Mouse (Mus musculus) small intestine, adult 2 months (tissue): ENCODE data around the gene Capza3. TPM values are rescaled to one million over a fixed set of nuclear protein-coding genes. Genes with fewer than 3 reads are reported as not detected.
A peak's percentile ranks its signal among the peaks of the same experiment; 100 is the strongest.

Experiments used
- H3K27ac ChIP-seq: fragments of 200-500 bp; 2 replicates; pipeline ENCODE4 v1.5.1; 2012; ENCODE audit warnings: low read depth, low read length, control low read depth, inconsistent platforms; ENCODE audit not compliant: insufficient read depth
- H3K27me3 ChIP-seq: fragments of 200-500 bp; 2 replicates; pipeline ENCODE4 v1.6.1; 2012; ENCODE audit warnings: mild to moderate bottlenecking, moderate library complexity, low read length, inconsistent platforms; ENCODE audit not compliant: control insufficient read depth, insufficient read depth
- H3K36me3 ChIP-seq: fragments of 200-500 bp; 2 replicates; pipeline ENCODE4 v1.6.1; 2012; ENCODE audit warnings: mild to moderate bottlenecking, low read length, control low read depth, inconsistent platforms; ENCODE audit not compliant: control insufficient read depth, insufficient read depth
- H3K4me1 ChIP-seq: fragments of 200-500 bp; 2 replicates; pipeline ENCODE4 v1.6.1; 2012; ENCODE audit warnings: low read length, inconsistent platforms, mixed read lengths; ENCODE audit not compliant: control insufficient read depth, insufficient read depth, insufficient read length
- H3K4me3 ChIP-seq: fragments of 200-500 bp; 2 replicates; pipeline ENCODE4 v1.5.1; 2012; ENCODE audit warnings: low read depth, mild to moderate bottlenecking, control low read depth, inconsistent platforms, low read length, moderate library complexity
- CTCF ChIP-seq: fragments of 200-500 bp; IDR thresholded peaks from 2 replicates; pipeline ENCODE4 v1.5.1; 2012; ENCODE audit warnings: low read depth, mild to moderate bottlenecking, control low read depth, inconsistent platforms, low read length, moderate library complexity, mixed read lengths; ENCODE audit not compliant: insufficient replicate concordance, insufficient read length; ENCODE audit errors: extremely low read depth
- POLR2A ChIP-seq: fragments of 200-500 bp; IDR thresholded peaks from 2 replicates; pipeline ENCODE4 v1.6.1; 2012; ENCODE audit warnings: low read depth, mild to moderate bottlenecking, control low read depth, inconsistent platforms, low read length, moderate library complexity
- WGBS: fragments of 180-500 bp; shearing (Covaris S2); methylation state at CpG from one replicate; pipeline ENCODE4 v1.1.7; 2018; 5-methylcytosine and 5-hydroxymethylcytosine counted together
- polyA plus RNA-seq: library from polyadenylated mRNA; depleted of rRNA; stranded (reverse); fragments of >200 nt; gene quantifications from 2 replicates; pipeline ENCODE4 v1.2.3, GENCODE M21; 2012; rRNA removed

Gene Capza3
- polyA plus RNA-seq, 1 experiment: not detected

- no peak for TF ChIP-seq CTCF
- TF ChIP-seq POLR2A: no peak
- H3K4me3 ChIP-seq: no peak overlapping the region
- 83% methylated on average over 7 of the region's 7 CpGs for WGBS
Observed at GRCm38 (mm10) chr6:140080933-140081332, 39.9 kb downstream of the Capza3 start.

GRCm38 (mm10) chr6:140081739-140082138 lies 40.7 kb downstream of the Capza3 start:
- no peaks in the 10 kb centered on the region for H3K27me3 ChIP-seq
- no peak for TF ChIP-seq POLR2A
- TF ChIP-seq CTCF: peak; percentile 46; the same call in 1 of the 2 replicates
- no peak overlapping the region for H3K27ac ChIP-seq
- no peaks in the 10 kb centered on the region for H3K4me1 ChIP-seq
- no peak overlapping the region for H3K4me3 ChIP-seq
- H3K36me3 ChIP-seq: no peaks in the 10 kb centered on the region
- 85% methylated on average over 3 of the region's 3 CpGs for WGBS

More at GRCm38 (mm10) chr6:140080933-140081332, 39.9 kb downstream of the Capza3 start:
- no peaks in the 10 kb centered on the region for H3K4me1 ChIP-seq
- H3K27me3 ChIP-seq: no peaks in the 10 kb centered on the region
- no peak overlapping the region for H3K27ac ChIP-seq
- no peaks in the 10 kb centered on the region for H3K36me3 ChIP-seq

GRCm38 (mm10) chr6:140089855-140090254 lies 48.8 kb downstream of the Capza3 start:
- no peak overlapping the region for H3K27ac ChIP-seq
- 54% methylated on average over 5 of the region's 5 CpGs for WGBS
- no peaks in the 10 kb centered on the region for H3K36me3 ChIP-seq
- no peak overlapping the region for H3K4me3 ChIP-seq
- no peaks in the 10 kb centered on the region for H3K27me3 ChIP-seq
- TF ChIP-seq POLR2A (no peak), CTCF (no peak)
- no peaks in the 10 kb centered on the region for H3K4me1 ChIP-seq

Other genes with a start within 250 kb of the Capza3 start
- gene Plcz1, start 205 bp downstream of the Capza3 start, polyA plus RNA-seq: not detected in 2 replicates